Mouse (Mus musculus): ENCODE measurements around the gene Ost4. TPM values are rescaled to one million over a fixed set of nuclear protein-coding genes. Genes with fewer than 3 reads are reported as not detected.

Gene Ost4
- polyA plus RNA-seq, 1 experiment, result 174 TPM

GRCm38 (mm10) chr5:30922581-30923041 is 15.0 kb upstream of the Ost4 start:
- TF ChIP-seq POLR2A (IDR thresholded peaks at IDR 0.05; ENCODE audit: borderline replicate concordance, insufficient read depth, low read length) (no peak), CTCF (IDR thresholded peaks at IDR 0.05; ENCODE audit: borderline replicate concordance, insufficient read depth, low read depth, low read length) (no peak)
- peak overlapping the region; percentile 8 for H3K4me3 ChIP-seq (replicated peaks; ENCODE audit: insufficient read depth, low read depth, low read length)
- WGBS, result 75% methylated on average over 10 of the region's 10 CpGs
- no peak for DNase-seq
- H3K27me3 ChIP-seq (ENCODE audit: control insufficient read depth, insufficient read depth, low read length), result no peaks in the 10 kb centered on the region
- no peak overlapping the region for H3K27ac ChIP-seq (ENCODE audit: insufficient read depth, low read length)
- H3K4me1 ChIP-seq (ENCODE audit: control insufficient read depth, insufficient read depth, low read length), result no peaks in the 10 kb centered on the region

GRCm38 (mm10) chr5:30921256-30922033 is 13.9 kb upstream of the Ost4 start, which contains the start of gene Khk:
Gene Khk, plus strand, starts transcription at chr5:30921431.
- Histone ChIP-seq H3K4me1 (ENCODE audit: control insufficient read depth, insufficient read depth, low read length) (no peaks in the 10 kb centered on the region), H3K27me3 (ENCODE audit: control insufficient read depth, insufficient read depth, low read length) (no peaks in the 10 kb centered on the region), H3K27ac (ENCODE audit: insufficient read depth, low read length) (peak within 1 kb of the TSS; percentile 43), H3K4me3 (replicated peaks; ENCODE audit: insufficient read depth, low read depth, low read length) (peak within 1 kb of the TSS; percentile 86)
- TF ChIP-seq POLR2A (IDR thresholded peaks at IDR 0.05; ENCODE audit: borderline replicate concordance, insufficient read depth, low read length) (peak; percentile 88), CTCF (IDR thresholded peaks at IDR 0.05; ENCODE audit: borderline replicate concordance, insufficient read depth, low read depth, low read length) (peak; percentile 86)
- DNase-seq, result peak; percentile 87 to 95
- under 1% methylated on average over 40 of the region's 40 CpGs for WGBS

DNA sequence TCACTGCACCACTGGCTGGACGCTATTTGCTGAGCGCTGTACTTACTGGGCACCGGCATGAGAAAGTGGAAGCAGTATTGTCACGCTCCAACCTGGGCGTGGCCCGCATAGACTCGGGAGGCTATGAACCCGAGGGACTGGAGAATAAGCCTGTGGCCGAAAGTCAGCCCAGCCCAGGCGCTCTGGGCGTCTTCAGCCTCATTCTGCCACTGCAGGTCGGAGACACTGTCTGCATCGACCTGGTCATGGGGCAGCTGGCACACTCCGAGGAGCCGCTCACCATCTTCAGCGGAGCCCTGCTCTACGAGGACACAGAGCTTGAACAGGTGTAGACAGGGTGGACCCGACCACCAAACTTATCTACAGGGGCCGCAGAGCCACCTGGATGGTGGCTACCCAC is 13.0 kb upstream of the Ost4 start:
- DNase-seq, result peak in 1 of 2 experiments; percentile 47
- H3K4me3 ChIP-seq (replicated peaks; ENCODE audit: insufficient read depth, low read depth, low read length), result peak overlapping the region; percentile 4
- H3K27me3 ChIP-seq (ENCODE audit: control insufficient read depth, insufficient read depth, low read length), result no peaks in the 10 kb centered on the region
- TF ChIP-seq CTCF (IDR thresholded peaks at IDR 0.05; ENCODE audit: borderline replicate concordance, insufficient read depth, low read depth, low read length) (no peak), POLR2A (IDR thresholded peaks at IDR 0.05; ENCODE audit: borderline replicate concordance, insufficient read depth, low read length) (no peak)
- H3K4me1 ChIP-seq (ENCODE audit: control insufficient read depth, insufficient read depth, low read length), result no peaks in the 10 kb centered on the region
- WGBS, result 65% methylated on average over 19 of the region's 19 CpGs
- no peak overlapping the region for H3K27ac ChIP-seq (ENCODE audit: insufficient read depth, low read length)

- Histone ChIP-seq H3K4me3 (replicated peaks; ENCODE audit: insufficient read depth, low read depth, low read length) (no peak overlapping the region), H3K27me3 (ENCODE audit: control insufficient read depth, insufficient read depth, low read length) (no peaks in the 10 kb centered on the region), H3K27ac (ENCODE audit: insufficient read depth, low read length) (no peak overlapping the region), H3K4me1 (ENCODE audit: control insufficient read depth, insufficient read depth, low read length) (no peaks in the 10 kb centered on the region)
- 71% methylated on average over 11 of the region's 11 CpGs for WGBS
- DNase-seq, result no peak
- no peak for TF ChIP-seq POLR2A (IDR thresholded peaks at IDR 0.05; ENCODE audit: borderline replicate concordance, insufficient read depth, low read length)
- TF ChIP-seq CTCF (IDR thresholded peaks at IDR 0.05; ENCODE audit: borderline replicate concordance, insufficient read depth, low read depth, low read length), result no peak
These were observed 12.4 kb upstream of the Ost4 start for GRCm38 (mm10) chr5:30919831-30920614.

DNA sequence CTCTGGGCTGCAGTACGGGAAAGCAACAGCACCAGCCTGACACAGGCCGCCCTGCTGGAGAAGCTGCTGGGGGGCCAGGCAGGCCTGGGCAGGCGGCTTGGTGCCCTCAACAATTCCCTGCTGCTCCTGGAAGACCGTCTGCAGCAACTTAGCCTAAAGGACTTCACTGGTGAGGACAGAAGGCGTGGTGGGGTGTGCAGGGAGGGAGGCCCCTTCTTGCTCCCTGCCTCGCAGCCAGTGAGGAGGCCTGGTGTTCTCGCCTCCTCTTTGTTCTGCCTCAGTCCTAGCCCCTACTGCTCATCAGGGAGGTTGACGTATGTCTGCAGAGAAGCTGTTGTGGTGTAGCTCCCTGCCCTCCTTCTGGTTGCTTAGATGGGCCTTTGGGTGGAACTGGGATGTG is 11.1 kb upstream of the Ost4 start:
- no peak for DNase-seq
- Histone ChIP-seq H3K27me3 (ENCODE audit: control insufficient read depth, insufficient read depth, low read length) (no peaks in the 10 kb centered on the region), H3K4me1 (ENCODE audit: control insufficient read depth, insufficient read depth, low read length) (no peaks in the 10 kb centered on the region), H3K4me3 (replicated peaks; ENCODE audit: insufficient read depth, low read depth, low read length) (no peak overlapping the region), H3K27ac (ENCODE audit: insufficient read depth, low read length) (no peak overlapping the region)
- TF ChIP-seq CTCF (IDR thresholded peaks at IDR 0.05; ENCODE audit: borderline replicate concordance, insufficient read depth, low read depth, low read length), result no peak
- no peak for TF ChIP-seq POLR2A (IDR thresholded peaks at IDR 0.05; ENCODE audit: borderline replicate concordance, insufficient read depth, low read length)
- WGBS, result 85% methylated on average over 8 of the region's 8 CpGs

DNA sequence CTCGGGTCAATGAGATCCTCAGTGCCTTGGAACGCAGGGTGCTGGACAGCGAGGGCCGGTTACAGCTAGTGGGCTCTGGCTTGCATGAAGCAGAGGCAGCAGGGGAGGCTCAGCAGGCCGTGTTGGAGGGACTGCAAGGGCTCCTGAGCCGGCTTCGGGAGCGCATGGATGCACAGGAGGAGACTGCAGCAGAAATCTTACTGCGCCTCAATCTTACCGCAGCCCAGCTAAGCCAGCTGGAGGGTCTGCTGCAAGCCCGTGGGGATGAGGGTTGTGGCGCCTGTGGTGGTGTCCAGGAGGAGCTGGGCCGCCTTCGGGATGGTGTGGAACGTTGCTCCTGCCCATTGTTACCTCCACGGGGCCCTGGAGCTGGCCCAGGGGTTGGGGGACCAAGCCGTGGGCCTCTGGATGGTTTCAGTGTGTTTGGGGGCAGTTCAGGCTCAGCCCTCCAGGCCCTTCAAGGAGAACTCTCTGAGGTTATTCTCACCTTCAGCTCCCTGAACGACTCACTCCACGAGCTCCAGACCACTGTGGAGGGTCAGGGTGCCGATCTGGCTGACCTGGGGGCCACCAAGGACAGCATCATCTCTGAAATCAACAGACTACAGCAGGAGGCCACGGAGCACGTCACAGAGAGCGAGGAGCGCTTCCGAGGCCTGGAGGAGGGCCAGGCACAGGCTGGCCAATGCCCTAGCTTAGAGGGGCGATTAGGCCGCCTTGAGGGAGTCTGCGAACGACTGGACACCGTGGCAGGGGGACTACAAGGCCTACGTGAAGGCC is 10.5 kb upstream of the Ost4 start:
- H3K4me3 ChIP-seq (replicated peaks; ENCODE audit: insufficient read depth, low read depth, low read length), result no peak overlapping the region
- 76% methylated on average over 31 of the region's 31 CpGs for WGBS
- no peak for DNase-seq
- no peak overlapping the region for H3K27ac ChIP-seq (ENCODE audit: insufficient read depth, low read length)
- no peaks in the 10 kb centered on the region for H3K4me1 ChIP-seq (ENCODE audit: control insufficient read depth, insufficient read depth, low read length)
- H3K27me3 ChIP-seq (ENCODE audit: control insufficient read depth, insufficient read depth, low read length), result no peaks in the 10 kb centered on the region
- TF ChIP-seq POLR2A (IDR thresholded peaks at IDR 0.05; ENCODE audit: borderline replicate concordance, insufficient read depth, low read length) (no peak), CTCF (IDR thresholded peaks at IDR 0.05; ENCODE audit: borderline replicate concordance, insufficient read depth, low read depth, low read length) (no peak)

DNA sequence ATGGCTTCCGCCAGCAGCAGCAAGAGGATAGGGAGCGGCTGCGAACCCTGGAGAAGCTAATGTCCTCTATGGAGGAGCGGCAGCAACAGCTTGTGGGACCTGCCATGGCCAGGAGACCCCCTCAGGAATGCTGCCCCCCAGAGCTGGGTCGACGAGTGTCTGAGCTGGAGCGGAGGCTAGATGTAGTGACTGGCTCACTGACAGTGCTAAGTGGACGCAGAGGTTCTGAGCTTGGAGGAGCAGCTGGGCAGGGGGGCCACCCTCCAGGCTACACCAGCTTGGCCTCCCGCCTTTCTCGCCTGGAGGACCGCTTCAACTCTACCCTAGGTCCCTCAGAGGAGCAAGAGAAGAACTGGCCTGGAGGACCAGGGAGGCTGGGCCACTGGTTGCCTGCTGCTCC is 9.8 kb upstream of the Ost4 start:
- WGBS, result 88% methylated on average over 11 of the region's 11 CpGs
- Histone ChIP-seq H3K4me3 (replicated peaks; ENCODE audit: insufficient read depth, low read depth, low read length) (no peak overlapping the region), H3K27ac (ENCODE audit: insufficient read depth, low read length) (no peak overlapping the region), H3K27me3 (ENCODE audit: control insufficient read depth, insufficient read depth, low read length) (no peaks in the 10 kb centered on the region), H3K4me1 (ENCODE audit: control insufficient read depth, insufficient read depth, low read length) (no peaks in the 10 kb centered on the region)
- no peak for TF ChIP-seq POLR2A (IDR thresholded peaks at IDR 0.05; ENCODE audit: borderline replicate concordance, insufficient read depth, low read length)
- no peak for TF ChIP-seq CTCF (IDR thresholded peaks at IDR 0.05; ENCODE audit: borderline replicate concordance, insufficient read depth, low read depth, low read length)
- no peak for DNase-seq
